ENCODE assay signal across 12 mouse cellular contexts in genomic region chr4:59997894-59998293, GRCm38 (mm10). TPM values are rescaled to one million over a fixed set of nuclear protein-coding genes. Genes with fewer than 3 reads are reported as not detected.
"Had no signal": no experiment of that assay in that cellular context is flagged by ENCODE, and none has a peak within 500 bp of the region (broad histone marks: within the 10 kb centered on the region; RNA-seq: fewer than 3 reads in every experiment).

No protein-coding gene starts in this region.

RNA-seq across cellular contexts. Expression of gene Mup6, which starts 33.8 kb away (rescaled TPM):
- total RNA-seq: neutrophil, adult 5-6 weeks had no signal
- polyA plus RNA-seq: neural tube, embryonic 14.5 days; neural tube, embryonic 15.5 days; small intestine, adult 2 months; spleen, adult 2 months; stomach, embryonic 14.5 days; stomach, embryonic 15.5 days; stomach, embryonic 16.5 days; stomach, postnatal 0 days; testis, adult 2 months; thymus, adult 2 months; urinary bladder, adult 2 months had no signal

RNA-seq across cellular contexts. Expression of gene Mup4, which starts 37.4 kb away (rescaled TPM):
- total RNA-seq: neutrophil, adult 5-6 weeks had no signal
- polyA plus RNA-seq: neural tube, embryonic 14.5 days; neural tube, embryonic 15.5 days; small intestine, adult 2 months; spleen, adult 2 months; stomach, embryonic 14.5 days; stomach, embryonic 15.5 days; stomach, embryonic 16.5 days; stomach, postnatal 0 days; testis, adult 2 months; thymus, adult 2 months; urinary bladder, adult 2 months had no signal
